Comparison of ENCODE assay signal across 32 mouse cellular contexts in the genomic region with DNA sequence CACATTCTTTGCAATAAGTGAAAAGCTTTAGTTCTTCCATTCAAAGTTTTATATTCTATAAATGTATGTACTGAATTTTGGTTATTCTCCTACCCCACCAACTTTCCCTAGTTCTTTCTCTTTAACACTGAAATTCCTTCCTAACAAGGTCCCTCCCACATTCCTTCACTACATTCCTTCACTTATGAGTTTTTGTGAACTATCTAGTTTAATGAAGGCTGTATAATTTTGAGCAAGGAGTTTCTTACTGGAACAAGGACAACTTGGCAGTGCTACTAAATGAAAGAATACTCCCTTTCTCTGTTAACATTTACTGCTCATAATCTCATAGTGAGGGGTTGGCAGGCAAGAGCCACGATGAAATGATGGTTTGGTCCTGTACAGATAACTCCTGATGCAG.
"Had no signal": no experiment of that assay in that cellular context is flagged by ENCODE, and none has a peak within 500 bp of the region (broad histone marks: within the 10 kb centered on the region; RNA-seq: fewer than 3 reads in every experiment).

No protein-coding gene starts in this region.

- H3K27ac ChIP-seq: limb, embryonic 10.5 days; limb, embryonic 12.5 days; limb, embryonic 13.5 days; limb, embryonic 15.5 days; liver, embryonic 12.5 days; liver, embryonic 13.5 days; liver, embryonic 14.5 days; liver, embryonic 15.5 days; lung, embryonic 15.5 days; macrophage; midbrain, embryonic 10.5 days; midbrain, embryonic 12.5 days; midbrain, embryonic 13.5 days; midbrain, embryonic 15.5 days; neural tube, embryonic 12.5 days had no signal

- H3K4me1 ChIP-seq: limb, embryonic 10.5 days; limb, embryonic 12.5 days; limb, embryonic 13.5 days; limb, embryonic 15.5 days; liver, embryonic 12.5 days; liver, embryonic 13.5 days; liver, embryonic 15.5 days; lung, embryonic 15.5 days; megakaryocyte, embryonic 14.5 days; midbrain, embryonic 10.5 days; midbrain, embryonic 12.5 days; midbrain, embryonic 13.5 days; midbrain, embryonic 15.5 days; neural tube, embryonic 12.5 days had no signal

- H3K4me2 ChIP-seq: limb, embryonic 12.5 days; limb, embryonic 13.5 days; limb, embryonic 15.5 days; liver, embryonic 11.5 days; liver, embryonic 12.5 days; liver, embryonic 13.5 days; liver, embryonic 15.5 days; lung, embryonic 14.5 days; lung, embryonic 15.5 days; midbrain, embryonic 11.5 days; midbrain, embryonic 12.5 days; midbrain, embryonic 13.5 days; midbrain, embryonic 15.5 days; neural tube, embryonic 12.5 days had no signal

- H3K9me3 ChIP-seq: limb, embryonic 10.5 days; limb, embryonic 12.5 days; limb, embryonic 13.5 days; limb, embryonic 15.5 days; liver, embryonic 12.5 days; liver, embryonic 13.5 days; liver, embryonic 15.5 days; lung, embryonic 15.5 days; megakaryocyte, embryonic 14.5 days; midbrain, embryonic 10.5 days; midbrain, embryonic 12.5 days; midbrain, embryonic 13.5 days; midbrain, embryonic 15.5 days; neural tube, embryonic 12.5 days had no signal

- H3K36me3 ChIP-seq: limb, embryonic 10.5 days; limb, embryonic 12.5 days; limb, embryonic 13.5 days; limb, embryonic 15.5 days; liver, embryonic 12.5 days; liver, embryonic 13.5 days; liver, embryonic 15.5 days; lung, embryonic 15.5 days; midbrain, embryonic 10.5 days; midbrain, embryonic 12.5 days; midbrain, embryonic 13.5 days; midbrain, embryonic 15.5 days; neural tube, embryonic 12.5 days had no signal

- H3K9ac ChIP-seq: limb, embryonic 12.5 days; limb, embryonic 13.5 days; limb, embryonic 15.5 days; liver, embryonic 12.5 days; liver, embryonic 13.5 days; liver, embryonic 14.5 days; liver, embryonic 15.5 days; liver, postnatal 0 days; lung, embryonic 14.5 days; lung, embryonic 15.5 days; midbrain, embryonic 12.5 days; midbrain, embryonic 13.5 days; midbrain, embryonic 15.5 days; neural tube, embryonic 12.5 days had no signal

- DNase-seq: left cerebral cortex, postnatal 4 days; liver; liver, embryonic 13.5 days; liver, postnatal 0 days; lung, adult 18-20 months; lung, adult 2 months; lung, embryonic 14.5 days; lung, postnatal 10 days; lung, postnatal 14 days; lung, postnatal 36 days; lung, postnatal 4 days; midbrain, embryonic 14.5 days had no signal

- H3K4me3 ChIP-seq: limb, embryonic 10.5 days; limb, embryonic 12.5 days; limb, embryonic 13.5 days; limb, embryonic 15.5 days; liver, embryonic 12.5 days; liver, embryonic 13.5 days; liver, embryonic 15.5 days; lung, embryonic 15.5 days; megakaryocyte, embryonic 14.5 days; midbrain, embryonic 10.5 days; midbrain, embryonic 12.5 days; midbrain, embryonic 13.5 days; midbrain, embryonic 15.5 days; myocyte; neural tube, embryonic 12.5 days had no signal

- ATAC-seq: liver, embryonic 12.5 days; liver, postnatal 0 days; lung, postnatal 0 days; midbrain, embryonic 13.5 days; midbrain, embryonic 15.5 days; midbrain, embryonic 16.5 days had no signal

- H3K27me3 ChIP-seq: limb, embryonic 12.5 days; limb, embryonic 13.5 days; limb, embryonic 15.5 days; liver, embryonic 12.5 days; liver, embryonic 13.5 days; liver, embryonic 15.5 days; lung, embryonic 15.5 days; megakaryocyte, embryonic 14.5 days; midbrain, embryonic 12.5 days; midbrain, embryonic 13.5 days; midbrain, embryonic 15.5 days; neural tube, embryonic 12.5 days had no signal
